In genomic region chr2:51207150-51208022, GRCm38 (mm10) we compare ENCODE assay signal across 18 mouse cellular contexts. TPM values are rescaled to one million over a fixed set of nuclear protein-coding genes. Genes with fewer than 3 reads are reported as not detected.
DNase-seq lines count a peak whose midpoint lies in the region; ATAC-seq and TF ChIP-seq lines count a peak whose summit lies in the region.
"Had no signal": no experiment of that assay in that cellular context is flagged by ENCODE, and none has a peak within 500 bp of the region (broad histone marks: within the 10 kb centered on the region; RNA-seq: fewer than 3 reads in every experiment).

No protein-coding gene starts in this region.

- no peak for DNase-seq in kidney, postnatal 36 days
- peak; percentile 8 for DNase-seq in lung, postnatal 10 days
- no peak for DNase-seq in lung, adult 2 months
- DNase-seq in urinary bladder, postnatal 25 days (ENCODE audit: low spot score) = no peak
- DNase-seq in urinary bladder, postnatal 36 days (ENCODE audit: low spot score in 2 of 2) = no peak
- no peak for DNase-seq in thymus, postnatal 10 days (ENCODE audit: low spot score in 2 of 2)
- DNase-seq: adrenal gland, postnatal 14 days; cerebellum, adult 9-10 months; right cerebral cortex, postnatal 14 days had no signal

- ATAC-seq in kidney, embryonic 14.5 days (ENCODE audit: low FRiP score, low TSS enrichment) = peak; percentile 57; the same call in 1 of the 2 replicates
- peak; percentile 58; the same call in 1 of the 2 replicates for ATAC-seq in granulocyte monocyte progenitor cell, adult 5-6 weeks (replicated peaks; ENCODE audit: poor library complexity, severe bottlenecking)
- ATAC-seq: forebrain, embryonic 14.5 days; intestine, embryonic 15.5 days; midbrain, embryonic 15.5 days had no signal

- H3K9ac ChIP-seq in kidney, embryonic 14.5 days (ENCODE audit: low read depth, low read length) = no peak overlapping the region
- H3K9ac ChIP-seq: hindbrain, embryonic 12.5 days; intestine, embryonic 15.5 days; limb, embryonic 15.5 days; midbrain, embryonic 15.5 days had no signal

- H3K27me3 ChIP-seq in kidney, embryonic 14.5 days (ENCODE audit: control insufficient read depth, insufficient read depth, low read length) = no peaks in the 10 kb centered on the region
- H3K27me3 ChIP-seq: CH12.LX; hindbrain, embryonic 12.5 days; intestine, embryonic 15.5 days; limb, embryonic 15.5 days; midbrain, embryonic 15.5 days had no signal

- 17% methylated on average over 7 of the region's 7 CpGs for WGBS in kidney, embryonic 14.5 days
- WGBS in lung, adult 2 months = 57% methylated on average over 7 of the region's 7 CpGs

- no peaks in the 10 kb centered on the region for H3K9me3 ChIP-seq in kidney, embryonic 14.5 days (ENCODE audit: control insufficient read depth, low read length)
- H3K9me3 ChIP-seq: hindbrain, embryonic 12.5 days; intestine, embryonic 15.5 days; limb, embryonic 15.5 days; midbrain, embryonic 15.5 days had no signal

- no peak for TF ChIP-seq POLR2A in lung, adult 2 months (IDR thresholded peaks at IDR 0.05; ENCODE audit: borderline replicate concordance, extremely low read depth, low read depth, low read length)

- H3K4me3 ChIP-seq in kidney, embryonic 14.5 days (ENCODE audit: low read length) = no peak overlapping the region
- H3K4me3 ChIP-seq in lung, adult 2 months (replicated peaks; ENCODE audit: extremely low read depth, low read depth, low read length) = no peak overlapping the region
- H3K4me3 ChIP-seq: hindbrain, embryonic 12.5 days; intestine, embryonic 15.5 days; layer of hippocampus, adult 2 months; limb, embryonic 15.5 days; midbrain, embryonic 15.5 days had no signal

- no peak for TF ChIP-seq CTCF in lung, adult 2 months (IDR thresholded peaks at IDR 0.05; ENCODE audit: insufficient read depth, low read length)

- H3K36me3 ChIP-seq in kidney, embryonic 14.5 days (ENCODE audit: control insufficient read depth, insufficient read depth, low read length) = no peaks in the 10 kb centered on the region
- H3K36me3 ChIP-seq: hindbrain, embryonic 12.5 days; intestine, embryonic 15.5 days; limb, embryonic 15.5 days; midbrain, embryonic 15.5 days had no signal

- no peak overlapping the region; the same call in 1 of the 2 replicates for H3K27ac ChIP-seq in kidney, embryonic 14.5 days (ENCODE audit: low read depth, low read length)
- H3K27ac ChIP-seq: hindbrain, embryonic 12.5 days; intestine, embryonic 15.5 days; layer of hippocampus, adult 2 months; limb, embryonic 15.5 days; midbrain, embryonic 15.5 days had no signal

- H3K4me1 ChIP-seq in kidney, embryonic 14.5 days (ENCODE audit: control insufficient read depth, insufficient read depth, low read length) = 0 out of 2 replicates have a peak, but pooled peaks cover 4% of the 10 kb centered on the region
- no peaks in the 10 kb centered on the region for H3K4me1 ChIP-seq in lung, adult 2 months (ENCODE audit: control insufficient read depth, insufficient read depth, low read length)
- H3K4me1 ChIP-seq: intestine, embryonic 15.5 days; midbrain, embryonic 15.5 days had no signal

- H3K4me2 ChIP-seq in kidney, embryonic 14.5 days (replicated peaks; ENCODE audit: low read depth, low read length) = no peak overlapping the region
- H3K4me2 ChIP-seq: hindbrain, embryonic 12.5 days; intestine, embryonic 15.5 days; limb, embryonic 15.5 days; midbrain, embryonic 15.5 days had no signal

RNA-seq across cellular contexts. Expression of gene Rnd3, which starts 58.5 kb away (rescaled TPM):
- polyA plus RNA-seq in kidney, embryonic 14.5 days (2014; fragmentation: Nextera tagmentation; extraction: Ambion mirVana) = 23.8 and 41.5 TPM in 2 replicates
- polyA plus RNA-seq in lung, adult 2 months (2012; rRNA removed) = 1.3 and 4.3 TPM in 2 replicates
- total RNA-seq in granulocyte monocyte progenitor cell, adult 5-6 weeks (2014; fragmentation: Nextera tagmentation) = not detected in 2 replicates
- 0.26 and 1.9 TPM in 2 replicates for total RNA-seq in granulocyte monocyte progenitor cell, adult 5-6 weeks (2017)
